Mouse (Mus musculus): ENCODE results near the gene Cd63. TPM values are rescaled to one million over a fixed set of nuclear protein-coding genes. Genes with fewer than 3 reads are reported as not detected.

Cd63 gene
- polyA plus RNA-seq, 1 experiment: 134 TPM

DNA sequence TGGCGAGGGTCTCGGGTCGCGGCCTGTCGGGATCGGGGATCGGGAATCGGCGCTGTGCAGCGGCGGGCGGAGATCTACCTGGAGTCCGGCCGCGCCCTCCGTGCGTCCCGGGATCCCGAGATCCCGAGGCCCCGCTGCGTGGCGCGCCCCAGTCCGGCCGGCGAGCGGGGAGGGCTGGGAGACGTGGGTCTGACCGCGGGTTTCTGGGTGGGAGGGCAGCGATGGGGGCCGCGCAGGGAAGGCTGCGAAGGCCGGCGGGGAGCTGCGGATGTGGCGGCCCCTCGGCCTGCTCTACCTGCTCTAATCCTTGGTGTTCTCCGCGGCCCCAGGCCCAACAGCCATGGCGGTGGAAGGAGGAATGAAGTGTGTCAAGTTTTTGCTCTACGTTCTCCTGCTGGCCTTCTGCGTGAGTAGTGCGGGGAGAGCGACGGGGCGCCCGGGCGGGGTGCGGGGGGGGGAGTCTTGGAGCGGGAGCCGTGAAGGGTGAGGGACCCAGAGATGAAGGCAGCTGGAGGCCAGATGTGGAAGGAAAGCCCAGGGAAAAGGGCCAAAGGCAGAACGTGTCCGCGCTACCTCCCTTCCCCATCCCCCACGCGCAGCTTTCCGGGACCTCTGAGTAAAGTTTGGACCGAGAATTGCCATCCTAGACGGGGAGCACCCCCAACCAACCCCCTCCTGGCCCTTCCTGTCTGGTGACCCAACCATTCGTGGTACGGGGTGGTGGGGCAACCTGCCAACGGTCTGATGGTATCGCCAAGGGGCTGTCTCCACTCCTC lies 9.5 kb downstream of the Cd63 start:
- Histone ChIP-seq H3K4me3 (replicated peaks; ENCODE audit: control insufficient read depth, low read depth, low read length) (peak overlapping the region; percentile 69), H3K27ac (ENCODE audit: control insufficient read depth, insufficient read depth, low read depth, low read length, poor library complexity) (peak overlapping the region; percentile 95), H3K4me1 (ENCODE audit: control insufficient read depth, insufficient read depth, low read length) (peaks cover 3% of the 10 kb centered on the region; the same call in 1 of the 2 replicates)
- TF ChIP-seq POLR2A (IDR thresholded peaks at IDR 0.05; ENCODE audit: borderline replicate concordance, control insufficient read depth, low read depth, low read length): peak; percentile 30; the same call in 1 of the 2 replicates
- no peak for TF ChIP-seq CTCF (IDR thresholded peaks at IDR 0.05; ENCODE audit: control insufficient read depth, insufficient read depth, low read length)
- WGBS: 1% methylated on average over 62 of the region's 66 CpGs

DNA sequence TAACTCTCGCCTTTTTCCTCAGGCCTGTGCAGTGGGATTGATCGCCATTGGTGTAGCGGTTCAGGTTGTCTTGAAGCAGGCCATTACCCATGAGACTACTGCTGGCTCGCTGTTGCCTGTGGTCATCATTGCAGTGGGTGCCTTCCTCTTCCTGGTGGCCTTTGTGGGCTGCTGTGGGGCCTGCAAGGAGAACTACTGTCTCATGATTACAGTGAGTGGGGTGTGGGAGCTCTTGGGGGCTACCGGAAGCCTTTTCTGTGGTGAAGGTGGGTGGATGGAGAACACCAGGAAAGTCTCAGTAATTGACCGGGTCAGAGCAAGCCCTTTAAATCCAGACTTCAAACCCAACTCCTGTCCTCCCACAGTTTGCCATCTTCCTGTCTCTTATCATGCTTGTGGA lies 10.6 kb downstream of the Cd63 start:
- peak overlapping the region; percentile 61 for H3K4me3 ChIP-seq (replicated peaks; ENCODE audit: control insufficient read depth, low read depth, low read length)

DNA sequence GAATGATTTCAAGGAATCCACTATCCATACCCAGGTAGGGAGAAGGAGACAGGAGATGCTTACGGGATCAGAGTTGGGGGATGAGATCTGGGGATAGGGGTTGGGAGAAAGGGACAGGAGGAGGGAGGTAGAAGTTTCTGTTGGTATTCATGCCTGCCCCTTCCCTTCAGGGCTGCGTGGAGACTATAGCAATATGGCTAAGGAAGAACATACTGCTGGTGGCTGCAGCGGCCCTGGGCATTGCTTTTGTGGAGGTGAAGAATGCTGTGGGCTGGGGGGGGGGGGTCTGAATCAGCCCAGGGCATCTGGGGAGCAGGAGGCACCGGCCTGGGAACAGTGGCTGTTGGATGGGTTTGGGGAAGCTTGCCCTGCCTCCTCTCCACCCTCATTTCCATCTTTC lies 11.5 kb downstream of the Cd63 start:
- H3K4me3 ChIP-seq (replicated peaks; ENCODE audit: control insufficient read depth, low read depth, low read length): no peak overlapping the region
- 88% methylated on average over 4 of the region's 4 CpGs for whole genome bisulfite sequencing
- TF ChIP-seq CTCF (IDR thresholded peaks at IDR 0.05; ENCODE audit: control insufficient read depth, insufficient read depth, low read length) (no peak), POLR2A (IDR thresholded peaks at IDR 0.05; ENCODE audit: borderline replicate concordance, control insufficient read depth, low read depth, low read length) (no peak)
- peaks cover 3% of the 10 kb centered on the region; the same call in 1 of the 2 replicates for H3K4me1 ChIP-seq (ENCODE audit: control insufficient read depth, insufficient read depth, low read length)
- no peak overlapping the region for H3K27ac ChIP-seq (ENCODE audit: control insufficient read depth, insufficient read depth, low read depth, low read length, poor library complexity)

More for the DNA sequence above, 10.6 kb downstream of the Cd63 start:
- TF ChIP-seq POLR2A (IDR thresholded peaks at IDR 0.05; ENCODE audit: borderline replicate concordance, control insufficient read depth, low read depth, low read length) (no peak), CTCF (IDR thresholded peaks at IDR 0.05; ENCODE audit: control insufficient read depth, insufficient read depth, low read length) (no peak)
- peaks cover 3% of the 10 kb centered on the region; the same call in 1 of the 2 replicates for H3K4me1 ChIP-seq (ENCODE audit: control insufficient read depth, insufficient read depth, low read length)
- WGBS: 34% methylated on average over 6 of the region's 6 CpGs
- H3K27ac ChIP-seq (ENCODE audit: control insufficient read depth, insufficient read depth, low read depth, low read length, poor library complexity): peak overlapping the region; percentile 95

DNA sequence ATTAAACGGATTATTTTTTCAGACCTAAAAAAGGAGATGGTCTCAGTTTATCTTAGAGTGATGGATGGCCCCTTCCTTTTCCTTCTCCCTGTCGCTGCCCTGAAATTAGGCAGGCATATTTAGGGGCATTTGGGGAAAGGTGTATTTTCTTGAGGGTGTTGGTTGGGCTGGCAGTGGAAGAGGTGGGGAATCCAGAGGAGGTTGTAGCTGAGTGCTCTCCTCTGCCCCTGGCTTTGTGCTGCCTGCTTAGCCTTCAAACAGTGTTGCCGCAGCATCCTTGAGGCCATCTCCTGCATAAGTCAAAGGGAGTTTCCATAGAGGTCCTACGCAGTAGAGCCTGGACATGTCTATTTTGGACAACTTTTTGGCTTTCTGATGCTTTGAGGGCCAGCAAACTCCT lies 12.0 kb downstream of the Cd63 start:
- Histone ChIP-seq H3K4me3 (replicated peaks; ENCODE audit: control insufficient read depth, low read depth, low read length) (no peak overlapping the region), H3K27ac (ENCODE audit: control insufficient read depth, insufficient read depth, low read depth, low read length, poor library complexity) (no peak overlapping the region), H3K4me1 (ENCODE audit: control insufficient read depth, insufficient read depth, low read length) (peaks cover 3% of the 10 kb centered on the region; the same call in 1 of the 2 replicates)
- no peak for TF ChIP-seq CTCF (IDR thresholded peaks at IDR 0.05; ENCODE audit: control insufficient read depth, insufficient read depth, low read length)
- no peak for TF ChIP-seq POLR2A (IDR thresholded peaks at IDR 0.05; ENCODE audit: borderline replicate concordance, control insufficient read depth, low read depth, low read length)
- 76% methylated on average over 4 of the region's 4 CpGs for WGBS

DNA sequence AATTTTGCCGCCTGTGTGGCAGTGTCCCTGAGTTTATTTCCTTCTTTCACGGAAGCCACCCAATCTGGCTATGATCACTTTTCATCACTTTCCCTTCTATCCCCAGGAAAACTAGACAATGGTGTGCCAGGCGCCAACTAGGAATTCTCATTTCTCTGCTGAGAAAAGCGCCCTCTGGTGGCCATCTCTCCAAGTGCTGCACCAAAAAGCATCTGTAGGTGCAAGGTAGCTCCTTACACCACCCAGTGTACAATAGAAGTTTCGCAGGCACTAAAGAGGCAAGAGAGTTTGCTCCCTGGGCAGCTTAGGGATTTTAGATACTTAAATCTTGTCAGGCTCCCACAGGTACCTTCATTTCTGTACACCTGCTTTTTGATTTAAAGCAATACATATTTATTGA lies 12.4 kb downstream of the Cd63 start:
- 19% methylated on average over 5 of the region's 5 CpGs for WGBS
- Histone ChIP-seq H3K27ac (ENCODE audit: control insufficient read depth, insufficient read depth, low read depth, low read length, poor library complexity) (no peak overlapping the region), H3K4me3 (replicated peaks; ENCODE audit: control insufficient read depth, low read depth, low read length) (no peak overlapping the region), H3K4me1 (ENCODE audit: control insufficient read depth, insufficient read depth, low read length) (peaks cover 3% of the 10 kb centered on the region; the same call in 1 of the 2 replicates)
- peak; percentile 93 for TF ChIP-seq CTCF (IDR thresholded peaks at IDR 0.05; ENCODE audit: control insufficient read depth, insufficient read depth, low read length)
- no peak for TF ChIP-seq POLR2A (IDR thresholded peaks at IDR 0.05; ENCODE audit: borderline replicate concordance, control insufficient read depth, low read depth, low read length)

DNA sequence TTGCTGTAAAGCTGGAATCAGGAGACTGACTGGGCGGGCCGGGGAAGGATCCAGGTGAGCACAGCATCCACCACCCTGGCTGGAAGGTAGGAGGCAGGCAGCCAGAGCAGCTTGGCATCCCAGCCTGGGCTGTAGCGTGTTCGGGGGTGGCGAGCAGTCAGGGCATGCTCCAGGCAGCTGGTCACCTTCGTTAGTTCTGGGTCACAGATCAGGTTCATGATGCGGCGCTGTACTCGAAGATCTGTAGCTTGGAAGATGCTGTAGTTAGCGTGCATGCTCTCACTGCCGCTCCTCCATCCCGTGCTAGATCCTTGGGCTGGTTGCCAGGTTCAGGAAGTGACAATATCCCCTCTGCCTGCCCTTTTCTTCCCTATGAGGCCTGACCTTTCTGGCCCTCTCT lies 12.9 kb downstream of the Cd63 start:
- WGBS: 89% methylated on average over 12 of the region's 12 CpGs
- Histone ChIP-seq H3K27ac (ENCODE audit: control insufficient read depth, insufficient read depth, low read depth, low read length, poor library complexity) (no peak overlapping the region), H3K4me1 (ENCODE audit: control insufficient read depth, insufficient read depth, low read length) (peaks cover 3% of the 10 kb centered on the region; the same call in 1 of the 2 replicates), H3K4me3 (replicated peaks; ENCODE audit: control insufficient read depth, low read depth, low read length) (no peak overlapping the region)
- no peak for TF ChIP-seq CTCF (IDR thresholded peaks at IDR 0.05; ENCODE audit: control insufficient read depth, insufficient read depth, low read length)
- TF ChIP-seq POLR2A (IDR thresholded peaks at IDR 0.05; ENCODE audit: borderline replicate concordance, control insufficient read depth, low read depth, low read length): no peak

DNA sequence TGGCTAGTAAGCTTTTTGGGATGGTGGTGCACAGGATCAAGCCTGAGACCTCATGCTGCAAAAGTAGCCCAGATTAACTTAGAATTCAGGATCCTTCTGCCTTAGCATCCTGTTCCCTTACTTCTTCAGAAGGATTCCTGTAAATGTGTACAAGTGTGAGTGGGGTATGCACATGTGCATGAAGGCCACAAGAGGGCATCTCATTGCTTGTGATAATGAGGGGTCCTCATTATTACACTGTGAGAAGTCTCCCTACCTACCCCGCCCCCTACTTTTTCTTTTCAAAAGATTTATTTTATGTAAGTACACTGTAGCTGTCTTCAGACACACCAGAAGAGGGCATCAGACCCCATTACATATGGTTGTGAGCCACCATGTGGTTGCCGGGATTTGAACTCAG lies 14.8 kb downstream of the Cd63 start:
- Histone ChIP-seq H3K4me3 (replicated peaks; ENCODE audit: control insufficient read depth, low read depth, low read length) (no peak overlapping the region), H3K27ac (ENCODE audit: control insufficient read depth, insufficient read depth, low read depth, low read length, poor library complexity) (no peak overlapping the region), H3K4me1 (ENCODE audit: control insufficient read depth, insufficient read depth, low read length) (peaks cover 3% of the 10 kb centered on the region; the same call in 1 of the 2 replicates)
- 76% methylated on average over 2 of the region's 2 CpGs for WGBS
- TF ChIP-seq POLR2A (IDR thresholded peaks at IDR 0.05; ENCODE audit: borderline replicate concordance, control insufficient read depth, low read depth, low read length): no peak
- no peak for TF ChIP-seq CTCF (IDR thresholded peaks at IDR 0.05; ENCODE audit: control insufficient read depth, insufficient read depth, low read length)

DNA sequence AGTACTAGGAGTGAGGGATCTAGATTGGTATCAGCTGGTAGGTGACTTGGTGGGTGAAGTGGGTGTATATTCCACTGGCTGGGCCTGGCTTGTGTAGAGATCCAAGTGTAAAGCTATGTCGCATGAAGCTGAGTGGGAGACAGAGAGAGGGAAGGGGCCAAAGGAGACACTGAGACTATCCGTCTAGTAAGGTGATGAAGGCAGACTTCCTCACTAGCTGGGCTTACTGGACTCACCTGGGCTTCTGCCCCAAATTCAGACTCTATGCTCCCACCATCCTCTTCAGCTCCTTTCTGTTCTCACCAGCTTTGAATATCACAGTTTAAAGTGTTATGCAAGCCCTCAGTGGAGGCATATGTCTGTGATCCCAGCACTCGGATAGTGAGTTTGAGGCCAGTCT lies 15.9 kb downstream of the Cd63 start:
- TF ChIP-seq POLR2A (IDR thresholded peaks at IDR 0.05; ENCODE audit: borderline replicate concordance, control insufficient read depth, low read depth, low read length) (no peak), CTCF (IDR thresholded peaks at IDR 0.05; ENCODE audit: control insufficient read depth, insufficient read depth, low read length) (no peak)
- WGBS: 87% methylated on average over 3 of the region's 3 CpGs
- Histone ChIP-seq H3K4me3 (replicated peaks; ENCODE audit: control insufficient read depth, low read depth, low read length) (no peak overlapping the region), H3K27ac (ENCODE audit: control insufficient read depth, insufficient read depth, low read depth, low read length, poor library complexity) (no peak overlapping the region), H3K4me1 (ENCODE audit: control insufficient read depth, insufficient read depth, low read length) (no peaks in the 10 kb centered on the region)

Measured in bone marrow, adult 2 months (tissue).